Mouse (Mus musculus): Measurements from ENCODE around the gene Golga3.

- TF ChIP-seq CTCF (IDR thresholded peaks at IDR 0.05; ENCODE audit: borderline replicate concordance, control insufficient read depth, extremely low read depth, insufficient read depth, low read length, poor library complexity) = no peak
- TF ChIP-seq POLR2A (IDR thresholded peaks at IDR 0.05; ENCODE audit: control insufficient read depth, extremely low read depth, insufficient read depth, low read length, poor library complexity) = no peak
Measured at GRCm38 (mm10) chr5:110220331-110220730, 43.8 kb downstream of the Golga3 start.

Measured in thymus, adult 2 months (tissue).